Mouse (Mus musculus) adrenal gland, postnatal 25 days (tissue): ENCODE data around the gene Fras1. TPM values are rescaled to one million over a fixed set of nuclear protein-coding genes. Genes with fewer than 3 reads are reported as not detected.

Experiments
- DNase-seq: peaks from one replicate; pipeline ENCODE4 v3.0.0; 2021; ENCODE audit warnings: mixed read lengths
- total RNA-seq: library from RNA; stranded (reverse); gene quantifications from 2 replicates; pipeline ENCODE4 v1.2.3, GENCODE M21; 2021

The Fras1 gene
- total RNA-seq, 1 experiment from 2014 or later: 3.5 TPM

DNA sequence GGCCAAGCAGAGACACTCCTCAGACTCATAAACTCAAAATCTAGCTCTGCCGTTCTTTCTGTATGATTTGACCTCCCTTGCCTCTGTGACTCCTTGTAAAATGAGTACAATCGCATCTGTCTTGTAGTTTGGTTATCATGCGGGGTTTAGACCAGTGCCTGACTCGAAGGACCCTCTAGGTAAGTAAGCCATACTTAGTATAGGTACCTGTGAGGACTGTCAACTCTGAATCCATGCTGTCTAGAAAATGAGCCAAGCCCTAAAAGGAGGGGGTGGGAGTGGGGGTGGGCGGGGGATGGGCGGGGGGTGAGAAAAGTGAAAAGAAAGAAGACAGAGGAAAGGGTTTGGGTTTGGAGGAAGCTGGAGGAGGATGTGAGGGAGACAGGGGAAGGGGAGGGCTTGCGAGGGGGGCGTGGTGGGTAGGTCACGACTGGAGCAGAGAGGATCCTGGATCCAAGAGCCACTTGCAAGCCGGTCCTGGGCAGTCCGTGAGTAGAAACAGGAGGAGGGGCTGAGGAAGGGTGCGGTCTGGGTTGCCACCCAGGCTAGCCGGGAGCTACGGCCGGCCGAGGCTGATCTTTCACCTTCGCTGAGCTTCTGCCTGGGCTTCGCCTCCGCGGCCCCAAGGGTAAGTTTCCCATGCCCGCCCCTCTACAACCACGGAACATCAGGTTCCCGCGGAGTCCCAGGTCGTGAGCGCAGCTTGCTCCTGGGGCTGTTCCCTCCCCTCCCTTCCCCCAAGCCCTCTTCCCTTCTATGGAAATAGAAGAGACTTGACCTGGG lies 419.4 kb downstream of the Fras1 start, which contains the start of gene Anxa3:
TSS of gene Anxa3 (plus strand) at position 404 of the 783 bp plus-strand sequence.
- DNase-seq: peak; percentile 33

GRCm38 (mm10) chr5:96793953-96794635 lies 420.3 kb downstream of the Fras1 start:
- no peak for DNase-seq

- DNase-seq: no peak
Observed at GRCm38 (mm10) chr5:96795752-96796151, 422.0 kb downstream of the Fras1 start.

DNA sequence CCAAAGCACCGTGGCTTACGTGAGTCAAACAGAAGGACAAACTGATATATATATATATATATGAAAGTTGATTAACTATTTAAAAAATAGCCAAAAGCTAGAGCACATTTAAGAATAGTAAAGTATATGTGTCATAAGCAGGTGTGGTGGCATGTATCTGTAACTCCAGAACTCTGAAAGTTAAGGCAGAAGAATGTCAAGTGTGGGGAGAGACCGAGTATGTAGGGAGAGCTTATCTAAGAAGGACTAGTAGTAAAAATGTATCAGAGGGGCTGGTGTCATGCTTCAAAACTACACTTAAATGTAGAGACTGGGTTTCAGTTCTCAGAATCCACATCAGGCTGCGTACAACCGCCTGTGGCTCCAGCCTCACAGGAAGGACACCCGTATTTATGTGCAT lies 423.7 kb downstream of the Fras1 start:
- DNase-seq: no peak

DNA sequence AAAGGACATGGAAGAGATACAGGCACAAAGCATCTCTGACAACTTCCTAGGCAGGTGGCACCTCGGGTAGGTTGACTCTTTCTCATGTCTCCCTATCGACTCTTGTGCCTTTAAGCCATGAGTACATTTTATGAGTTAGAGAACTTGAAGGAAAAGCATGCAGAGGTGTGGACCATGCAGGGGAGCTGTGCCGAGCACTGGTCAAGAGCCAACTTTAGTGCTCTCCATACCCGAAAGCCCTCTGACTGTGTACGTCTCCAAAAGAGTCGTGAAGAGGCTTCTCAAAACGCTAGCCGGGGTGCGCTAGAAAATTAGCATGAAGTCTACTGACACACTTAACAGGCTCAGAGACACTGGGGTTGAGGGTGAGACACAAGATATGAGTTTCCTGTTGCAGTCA lies 425.4 kb downstream of the Fras1 start:
- no peak for DNase-seq

GRCm38 (mm10) chr5:96799969-96800368 lies 426.2 kb downstream of the Fras1 start:
- no peak for DNase-seq

DNA sequence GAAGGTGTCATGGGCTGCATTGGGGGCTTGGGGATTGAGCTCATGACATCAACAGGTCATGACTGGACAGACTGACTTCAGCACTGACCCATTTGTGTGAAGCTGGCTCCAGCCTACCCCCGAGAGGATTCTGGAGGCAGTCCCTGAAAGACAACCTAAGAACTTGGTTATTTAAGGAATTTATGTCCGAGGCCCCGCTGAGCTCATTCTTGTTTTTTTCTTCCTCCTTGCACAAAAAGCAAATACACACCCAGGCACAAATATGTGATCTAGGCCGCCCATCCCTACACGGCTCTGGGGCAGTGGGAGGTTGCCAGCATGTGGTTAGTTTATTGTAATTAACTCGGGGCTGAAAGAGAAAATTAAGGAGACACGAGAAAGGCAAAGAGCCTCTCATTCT lies 428.4 kb downstream of the Fras1 start:
- DNase-seq: no peak

- peak; percentile 17 for DNase-seq
Observed at GRCm38 (mm10) chr5:96803091-96803490, 429.3 kb downstream of the Fras1 start.

GRCm38 (mm10) chr5:96804304-96804703 lies 430.5 kb downstream of the Fras1 start:
- no peak for DNase-seq

- no peak for DNase-seq
Observed at GRCm38 (mm10) chr5:96804813-96805212, 431.1 kb downstream of the Fras1 start.

- DNase-seq: no peak
Observed at GRCm38 (mm10) chr5:96810620-96811019, 436.9 kb downstream of the Fras1 start.

DNA sequence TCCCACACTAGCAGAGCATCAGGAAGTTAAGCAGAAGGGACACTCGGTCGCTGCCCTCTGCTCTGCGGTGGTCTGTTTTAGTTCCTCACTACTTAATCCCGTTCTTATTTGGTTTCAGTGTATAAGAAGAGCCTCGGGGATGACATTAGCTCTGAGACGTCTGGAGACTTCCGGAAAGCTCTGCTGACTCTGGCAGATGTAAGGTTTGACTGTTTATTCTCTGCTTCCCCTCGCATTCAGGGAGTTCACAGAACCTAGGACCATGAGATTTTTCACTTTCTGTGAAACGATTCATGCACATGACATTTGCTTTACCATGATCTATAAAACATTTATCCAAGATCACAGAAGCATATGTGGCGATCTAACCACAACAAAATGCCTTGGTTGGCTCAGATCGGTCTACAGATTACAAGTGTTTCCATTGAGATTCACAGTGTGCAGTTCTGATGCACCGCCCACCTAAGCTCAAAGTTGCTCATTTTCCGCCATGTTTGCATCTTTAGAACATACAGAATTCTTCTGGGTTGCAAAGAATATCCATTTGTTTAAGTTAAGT lies 451.1 kb downstream of the Fras1 start:
- no peak for DNase-seq

DNA sequence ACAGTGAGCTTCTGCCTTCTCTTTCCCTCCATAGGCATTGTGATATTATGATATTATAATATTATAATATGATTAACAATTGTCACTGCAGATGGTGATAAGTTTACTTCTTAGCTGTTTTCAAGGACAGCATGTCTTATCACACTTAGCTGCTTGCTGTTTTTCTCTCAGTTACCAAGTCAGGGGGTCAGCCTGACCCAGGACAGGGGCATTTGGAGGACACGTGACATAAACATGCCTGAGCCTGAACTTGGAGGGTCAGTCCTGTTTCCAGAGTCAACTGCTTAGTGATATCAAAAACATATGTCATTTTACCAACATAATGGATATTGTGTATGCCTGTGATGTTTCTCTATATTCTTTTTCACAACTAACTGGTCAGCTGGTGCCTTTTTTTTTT lies 453.4 kb downstream of the Fras1 start:
- no peak for DNase-seq

Other genes starting within 250 kb of the Fras1 start
- 59.3 and 102 TPM in 2 replicates for gene Cnot6l, start 209.8 kb upstream of the Fras1 start, total RNA-seq
- gene Mrpl1, start 164.5 kb upstream of the Fras1 start, total RNA-seq: 20.5 and 24.9 TPM in 2 replicates